Mouse (Mus musculus) embryo, embryonic 11.5 days (tissue): ENCODE measurements at regions not wholly inside any gene's neighbourhood (a gene's known extent, or its start where the extent isn't known, plus 50 kb on each side); places are given as distances from the start of the nearest gene placed in this dataset.

Experiments
- DNase-seq: peaks from one replicate; pipeline ENCODE4 v3.0.0-alpha.2; 2012; ENCODE audit warnings: low read depth, low spot score

DNA sequence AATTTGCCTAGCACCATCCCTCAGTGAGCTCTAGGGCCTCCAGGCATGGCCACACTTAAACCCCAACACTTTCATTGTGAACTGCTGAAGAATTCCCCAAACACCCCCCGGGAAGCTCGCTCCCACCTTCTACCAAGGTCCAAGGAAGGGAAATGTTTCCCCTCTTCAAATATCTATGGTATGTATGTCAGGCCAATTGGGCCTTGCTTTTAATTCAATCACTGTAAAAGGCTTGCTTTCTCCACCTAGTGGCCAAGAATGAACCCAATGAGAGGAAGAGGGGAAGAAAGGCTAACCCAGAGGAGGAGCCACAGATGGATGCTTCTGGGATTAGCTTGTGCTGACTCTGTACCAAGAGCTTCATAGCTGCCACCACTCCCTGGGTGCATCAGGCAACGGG lies 336.3 kb upstream of the Tgfbr2 start:
- DNase-seq, result peak; percentile 14

GRCm38 (mm10) chr9:116507756-116508155 lies 332.6 kb upstream of the Tgfbr2 start:
- DNase-seq, result no peak

DNA sequence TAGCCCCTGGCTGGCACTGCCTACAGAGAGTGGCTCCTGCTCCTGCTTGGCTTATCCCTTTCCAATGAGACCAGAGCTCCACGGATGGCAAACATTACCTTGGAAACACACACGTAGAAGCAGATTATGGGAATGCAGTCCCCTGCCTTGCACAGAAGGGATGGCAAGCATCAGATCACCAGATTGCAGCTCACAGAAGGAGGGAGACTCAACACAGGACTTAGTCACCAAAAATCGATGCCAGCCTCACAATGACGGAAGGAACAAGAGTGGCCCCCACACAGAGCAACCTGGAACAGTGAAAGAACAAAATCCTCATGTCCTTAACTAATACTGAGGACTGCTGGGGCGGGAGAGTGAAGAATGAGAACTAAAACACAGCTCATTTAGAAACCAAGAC lies 327.7 kb upstream of the Tgfbr2 start:
- no peak for DNase-seq

- DNase-seq, result no peak
Observed at GRCm38 (mm10) chr9:116500951-116501350, 325.8 kb upstream of the Tgfbr2 start.

- no peak for DNase-seq
Observed at GRCm38 (mm10) chr9:116491227-116491626, 316.1 kb upstream of the Tgfbr2 start.

DNA sequence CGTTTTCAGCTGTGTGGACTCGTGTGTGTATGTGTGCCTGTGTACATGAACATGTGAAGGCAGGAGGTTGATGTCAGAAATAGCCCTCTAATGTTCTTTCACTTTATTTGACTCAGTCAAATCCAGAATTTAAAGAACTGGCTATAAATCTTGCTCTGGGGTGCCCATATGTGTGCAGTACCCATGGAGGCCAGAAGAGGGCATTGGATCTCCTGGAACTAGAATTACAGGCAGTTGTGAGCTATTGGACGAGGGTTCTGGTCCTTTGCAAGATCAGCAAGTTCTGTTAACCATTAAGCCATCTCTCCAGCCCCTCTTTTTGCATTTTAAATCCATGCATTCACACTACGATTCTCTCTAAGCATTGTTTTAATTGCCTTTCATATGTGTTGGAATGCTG lies 314.6 kb upstream of the Tgfbr2 start:
- no peak for DNase-seq

GRCm38 (mm10) chr9:116489273-116489672 lies 314.1 kb upstream of the Tgfbr2 start:
- DNase-seq, result no peak

DNA sequence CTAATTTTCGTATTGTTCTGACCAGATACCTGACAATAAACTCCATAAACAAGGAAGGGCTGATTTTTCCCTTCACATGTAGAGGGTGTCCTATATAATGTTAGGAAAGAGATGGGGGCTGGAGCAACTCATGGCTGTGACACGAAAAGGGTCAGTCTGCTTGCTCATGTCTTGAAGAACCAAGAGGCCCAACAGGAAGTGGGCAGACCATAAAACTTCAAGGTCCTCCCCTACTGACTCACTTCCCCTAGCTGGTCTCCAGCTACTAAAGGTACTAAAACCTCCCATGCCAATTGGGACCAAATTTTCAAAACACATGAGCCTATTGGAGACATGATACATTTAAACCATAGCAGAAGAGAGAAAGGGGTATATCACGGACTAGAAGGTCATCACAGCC lies 302.1 kb upstream of the Tgfbr2 start:
- no peak for DNase-seq

DNA sequence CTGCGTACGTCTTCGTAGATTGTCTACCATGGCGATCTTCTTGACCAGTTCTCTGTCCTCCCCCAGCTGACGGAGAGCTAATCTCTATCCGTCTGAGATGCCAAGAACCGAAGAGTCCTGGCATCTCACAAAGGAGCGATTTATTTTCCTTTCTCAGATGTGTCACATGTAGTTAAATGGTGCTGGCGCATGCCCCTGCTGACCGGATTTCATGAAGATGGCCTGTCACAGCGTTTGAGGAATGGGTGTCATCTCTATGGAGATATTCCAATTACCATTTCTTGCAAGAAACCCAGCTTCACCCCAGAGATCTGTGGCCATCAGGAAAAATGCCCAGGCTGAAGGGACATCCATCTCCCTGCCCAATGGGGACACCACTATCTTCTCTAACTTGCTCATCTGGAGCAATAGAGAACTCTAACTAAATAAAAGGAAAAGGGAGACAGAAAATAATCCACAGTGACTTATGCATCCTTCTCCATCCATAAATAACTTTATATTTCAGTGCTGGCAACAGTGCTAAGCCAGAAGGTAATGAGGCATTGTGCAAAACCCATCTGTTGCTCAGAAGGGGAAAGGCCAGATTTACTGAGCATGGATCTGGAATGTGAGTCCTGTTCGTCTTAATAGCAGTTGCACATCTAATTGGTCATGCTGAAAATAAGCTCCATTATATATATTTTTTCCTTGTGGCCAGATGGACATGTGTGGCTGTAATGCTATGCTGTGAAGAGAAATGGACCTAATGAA lies 300.2 kb upstream of the Tgfbr2 start:
- DNase-seq, result no peak

GRCm38 (mm10) chr9:116472855-116473254 lies 297.7 kb upstream of the Tgfbr2 start:
- DNase-seq, result no peak

GRCm38 (mm10) chr9:116468569-116469250 lies 293.6 kb upstream of the Tgfbr2 start:
- DNase-seq, result no peak

DNA sequence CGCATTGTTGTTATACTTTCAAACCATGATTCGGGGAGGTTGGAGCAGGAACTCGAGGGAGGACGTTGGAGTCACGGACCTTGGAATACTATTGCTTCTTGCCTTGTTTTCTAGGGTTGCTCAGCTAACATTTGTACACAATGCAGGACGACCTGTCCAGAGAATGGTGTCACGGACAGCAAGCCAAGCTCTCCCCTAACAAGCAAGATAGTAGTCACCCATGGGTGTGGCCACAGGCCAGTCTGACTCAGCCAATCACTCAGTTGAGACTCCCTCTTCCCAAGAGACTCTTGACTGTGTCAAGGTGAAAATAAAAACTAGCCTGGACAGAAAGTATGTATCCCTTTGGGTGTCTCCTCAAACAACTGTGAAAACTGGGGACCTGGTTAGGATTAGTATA lies 291.2 kb upstream of the Tgfbr2 start:
- DNase-seq, result no peak

- DNase-seq, result no peak
Observed at GRCm38 (mm10) chr9:116464626-116465025, 289.5 kb upstream of the Tgfbr2 start.

- no peak for DNase-seq
Observed at GRCm38 (mm10) chr9:116462232-116462631, 287.1 kb upstream of the Tgfbr2 start.

GRCm38 (mm10) chr9:116460022-116460421 lies 284.9 kb upstream of the Tgfbr2 start:
- DNase-seq, result no peak

DNA sequence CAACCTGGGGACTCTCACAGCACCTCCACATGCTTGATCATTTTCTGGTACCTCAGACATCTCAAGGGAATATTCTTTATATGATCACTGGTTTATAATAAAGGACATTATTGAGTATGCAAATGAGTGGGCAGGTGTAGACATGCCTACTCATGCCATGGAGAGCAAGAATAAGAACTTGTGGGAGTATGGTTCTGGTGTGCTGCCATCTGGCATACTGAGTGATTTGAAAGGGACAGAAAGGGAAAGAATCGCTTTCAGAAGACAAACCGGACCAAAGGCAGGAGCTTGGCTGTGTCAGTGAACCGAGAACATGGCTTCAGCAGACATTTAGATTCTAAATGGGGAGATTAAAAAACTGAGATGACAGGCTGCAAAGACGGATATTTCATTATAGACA lies 276.9 kb upstream of the Tgfbr2 start:
- no peak for DNase-seq

DNA sequence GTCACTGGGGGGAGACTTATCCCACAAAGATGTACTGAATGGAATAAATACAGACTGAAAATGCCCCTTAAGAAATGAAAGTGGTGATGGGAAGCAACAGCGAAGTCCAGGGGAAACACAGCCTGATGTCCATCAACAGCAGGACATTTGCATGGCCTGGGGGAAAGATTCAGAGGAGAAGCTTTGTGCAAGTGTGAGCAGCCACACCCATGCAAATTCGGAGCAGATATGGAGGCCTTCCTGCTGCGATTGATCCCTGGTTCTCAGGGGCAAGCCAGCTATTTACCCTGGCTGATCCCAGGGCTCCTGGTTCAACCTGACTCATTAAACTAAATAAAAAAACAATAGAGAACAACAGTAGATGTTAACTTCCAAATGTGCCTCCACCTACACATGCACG lies 275.7 kb upstream of the Tgfbr2 start:
- no peak for DNase-seq

DNA sequence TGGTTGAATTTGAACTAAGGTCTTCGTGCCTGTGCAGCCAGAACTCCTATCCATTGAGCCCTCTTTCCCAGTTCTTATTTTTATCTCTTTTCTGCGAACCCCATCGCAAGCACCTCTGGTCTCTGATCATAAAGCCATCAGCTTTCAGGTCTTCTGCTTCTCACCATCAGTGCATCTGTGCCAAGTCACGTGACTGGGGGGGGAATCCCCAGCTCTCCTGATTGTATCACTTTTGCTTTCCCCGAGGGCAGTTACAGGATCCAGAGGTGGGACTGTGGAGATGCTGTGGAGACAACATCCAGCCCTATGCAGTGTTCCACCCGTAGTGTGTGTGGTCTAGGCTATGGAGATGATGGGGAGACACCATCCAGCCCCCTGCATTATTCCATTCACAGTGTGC lies 272.6 kb upstream of the Tgfbr2 start:
- DNase-seq, result no peak

DNA sequence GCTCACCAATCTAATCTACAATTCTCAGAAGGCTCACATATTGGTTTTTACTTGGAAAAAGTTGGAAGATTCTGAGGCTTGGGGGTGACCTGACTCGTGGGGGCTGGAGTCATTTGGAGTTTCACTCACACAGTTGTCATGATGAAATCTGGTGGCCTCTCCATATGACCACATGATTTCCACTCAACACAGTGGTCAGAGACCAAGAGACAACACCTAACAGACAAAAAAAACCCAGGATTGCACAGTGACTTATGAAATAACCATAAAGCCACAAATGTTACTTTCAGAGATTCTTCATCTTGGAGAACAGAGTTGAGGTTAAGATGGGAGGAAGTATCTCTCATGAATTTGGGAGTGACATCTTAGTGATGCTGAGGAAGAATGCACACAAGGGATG lies 263.4 kb upstream of the Tgfbr2 start:
- DNase-seq, result no peak

- DNase-seq, result no peak
Observed at GRCm38 (mm10) chr9:116434414-116434813, 259.3 kb upstream of the Tgfbr2 start.

GRCm38 (mm10) chr9:116429061-116429460 lies 253.9 kb upstream of the Tgfbr2 start:
- no peak for DNase-seq

DNA sequence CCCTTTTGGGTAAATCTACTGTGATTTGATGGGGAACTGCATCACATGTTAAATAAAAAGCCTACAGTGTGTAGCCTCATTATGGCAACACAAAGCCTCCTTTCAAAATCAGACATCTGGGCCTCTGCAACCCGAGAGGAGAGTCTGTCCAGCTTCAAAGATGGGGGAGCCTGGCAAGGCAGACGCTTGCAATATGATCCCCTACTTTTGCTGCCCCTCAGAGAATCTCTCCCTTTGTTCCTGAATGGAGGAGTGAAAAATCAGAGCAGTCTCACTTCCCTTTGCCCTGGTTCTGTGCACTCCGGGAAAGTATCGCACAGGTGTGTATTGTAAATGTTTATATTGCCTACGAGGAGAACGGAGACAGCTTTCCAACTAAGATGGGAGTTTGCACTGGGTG lies 253.3 kb upstream of the Tgfbr2 start:
- DNase-seq, result peak; percentile 16

DNA sequence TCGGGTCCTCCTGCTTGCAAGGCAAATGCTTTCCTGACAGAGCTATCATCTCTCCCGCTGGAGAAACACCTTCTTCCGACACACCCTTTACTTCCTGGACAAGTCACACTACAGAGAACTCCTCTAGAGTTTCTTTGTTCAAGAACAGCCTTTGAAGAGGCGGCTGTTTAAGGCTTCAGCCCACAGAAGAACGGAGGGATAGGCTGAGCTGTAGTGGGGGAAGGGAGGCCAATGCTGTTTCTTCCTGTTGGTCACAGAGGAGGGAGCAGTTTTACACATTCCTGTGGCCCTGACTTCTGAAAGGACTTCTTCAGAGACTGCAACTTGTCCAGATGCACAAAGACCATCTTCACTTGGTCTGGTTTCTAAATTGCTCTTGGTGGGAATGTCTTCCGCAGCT lies 252.1 kb upstream of the Tgfbr2 start:
- no peak for DNase-seq
